Mouse (Mus musculus) cortical plate, adult 2 months (tissue): ENCODE results near the gene Zdhhc1.

Experiments
- CTCF ChIP-seq: fragments of 200-500 bp; IDR thresholded peaks from 2 replicates; pipeline ENCODE4 v1.5.1; 2011; ENCODE audit warnings: mild to moderate bottlenecking, control low read depth, low read length; ENCODE audit not compliant: insufficient read depth; ENCODE audit errors: extremely low read depth
- POLR2A ChIP-seq: fragments of 200-500 bp; IDR thresholded peaks from 2 replicates; pipeline ENCODE4 v1.6.1; 2011; ENCODE audit warnings: mild to moderate bottlenecking, low read length, control low read depth; ENCODE audit not compliant: insufficient read depth; ENCODE audit errors: extremely low read depth

DNA sequence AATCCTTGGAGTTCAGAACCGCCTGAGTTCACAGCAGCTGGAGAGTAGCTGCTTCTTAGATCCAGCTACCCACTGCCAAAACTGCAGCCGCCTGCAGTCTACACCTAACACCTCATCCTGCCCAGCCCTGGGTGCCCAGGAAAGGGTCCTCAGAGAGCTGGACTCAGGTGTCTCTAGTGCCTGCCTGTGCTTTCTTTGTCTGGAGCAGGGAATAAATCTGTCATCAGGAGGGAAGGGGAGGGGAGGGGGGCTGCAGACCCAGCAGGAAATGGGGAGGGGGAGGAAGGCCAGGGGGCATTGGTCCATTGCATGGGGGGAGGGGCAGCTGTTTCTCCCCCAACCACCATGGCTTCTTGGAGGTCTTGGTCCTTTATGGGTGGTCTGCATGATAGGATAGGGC lies 22.9 kb upstream of the Zdhhc1 start:
- TF ChIP-seq CTCF = no peak
- TF ChIP-seq POLR2A = no peak
